Mouse (Mus musculus): ENCODE results near the gene Gif.

- no peak for TF ChIP-seq CTCF (IDR thresholded peaks at IDR 0.05; ENCODE audit: control insufficient read depth, insufficient read depth, insufficient replicate concordance, low read depth, low read length)
- no peak for TF ChIP-seq POLR2A (IDR thresholded peaks at IDR 0.05; ENCODE audit: control insufficient read depth, low read depth, low read length)
Observed at GRCm38 (mm10) chr19:11720071-11720470, 27.3 kb upstream of the Gif start.
